Mouse (Mus musculus) megakaryocyte, embryonic 14.5 days (primary cell): ENCODE measurements at regions not wholly inside any gene's neighbourhood (a gene's known extent, or its start where the extent isn't known, plus 50 kb on each side); places are given as distances from the start of the nearest gene placed in this dataset.

Experiments
- FLI1 ChIP-seq: IDR thresholded peaks from 2 replicates; pipeline ENCODE4 v1.6.1; 2012; ENCODE audit warnings: low read length, inconsistent platforms, mixed read lengths
- GATA1 ChIP-seq: IDR thresholded peaks from 3 replicates; pipeline ENCODE4 v1.6.1; 2012; ENCODE audit warnings: mixed read lengths, low read length, inconsistent platforms, borderline replicate concordance

GRCm38 (mm10) chr9:41912482-41912881 lies 211.6 kb downstream of the Sorl1 start:
- TF ChIP-seq GATA1 (no peak), FLI1 (no peak)
